Mouse (Mus musculus) hindbrain, embryonic 14.5 days (tissue): ENCODE measurements around the gene Ccdc7a. TPM values are rescaled to one million over a fixed set of nuclear protein-coding genes. Genes with fewer than 3 reads are reported as not detected.

Source experiments
- ATAC-seq: fragments of 200-750 bp; cut with Nextera tagmentation; 2 replicates; pipeline ENCODE4 v1.8.0; 2017; ENCODE audit warnings: moderate number of reproducible peaks, mild to moderate bottlenecking, moderate TSS enrichment, moderate library complexity; ENCODE audit not compliant: low FRiP score
- DNase-seq: peaks from one replicate; pipeline ENCODE4 v3.0.0-alpha.2; 2015; ENCODE audit warnings: low spot score
- H3K27ac ChIP-seq: fragments of 300-500 bp; sonication (generic); 2 replicates; pipeline ENCODE4 v1.5.1; 2014; ENCODE audit warnings: mild to moderate bottlenecking, moderate library complexity
- H3K27me3 ChIP-seq: fragments of 300-500 bp; sonication (generic); 2 replicates; pipeline ENCODE4 v1.6.1; 2014; ENCODE audit warnings: mild to moderate bottlenecking, low read length, mixed read lengths; ENCODE audit not compliant: control insufficient read depth, insufficient read depth
- H3K36me3 ChIP-seq: fragments of 300-500 bp; sonication (generic); replicated peaks from 2 replicates; pipeline ENCODE4 v1.6.1; 2014; ENCODE audit not compliant: control insufficient read depth, insufficient read depth
- H3K4me1 ChIP-seq: fragments of 300-500 bp; sonication (generic); replicated peaks from 2 replicates; pipeline ENCODE4 v1.6.1; 2014; ENCODE audit warnings: antibody characterized with exemption, low read length, mixed read lengths; ENCODE audit not compliant: control insufficient read depth, insufficient read depth
- H3K4me2 ChIP-seq: fragments of 300-500 bp; sonication (generic); replicated peaks from 2 replicates; pipeline ENCODE4 v1.6.1; 2014; ENCODE audit warnings: mild to moderate bottlenecking, moderate library complexity
- H3K4me3 ChIP-seq: fragments of 300-500 bp; sonication (generic); replicated peaks from 2 replicates; pipeline ENCODE4 v1.5.1; 2014; ENCODE audit warnings: mild to moderate bottlenecking, low read length
- H3K9ac ChIP-seq: fragments of 300-500 bp; sonication (generic); 2 replicates; pipeline ENCODE4 v1.6.1; 2014
- H3K9me3 ChIP-seq: fragments of 300-500 bp; sonication (generic); 2 replicates; pipeline ENCODE4 v1.6.1; 2016; ENCODE audit warnings: low read length; ENCODE audit not compliant: control insufficient read depth
- WGBS: fragments of 180-500 bp; shearing (Covaris S2); extraction: QIAGEN DNeasy Blood & Tissue Kit; methylation state at CpG from one replicate; pipeline ENCODE4 v1.1.7; 2014; 5-methylcytosine and 5-hydroxymethylcytosine counted together
- polyA plus RNA-seq: library from polyadenylated mRNA; unstranded; fragments of >200 nt; fragmentation: Nextera tagmentation; extraction: Ambion mirVana; gene quantifications from 2 replicates; pipeline ENCODE4 v1.2.1, GENCODE M21; 2014

The Ccdc7a gene
- polyA plus RNA-seq, 1 experiment from 2014 or later: not detected

GRCm38 (mm10) chr8:128735692-128736091 is 329.6 kb downstream of the Ccdc7a start:
- Histone ChIP-seq H3K4me2 (no peak overlapping the region), H3K27me3 (no peaks in the 10 kb centered on the region), H3K4me1 (peaks cover 13% of the 10 kb centered on the region; the same call in 1 of the 2 replicates), H3K9me3 (no peaks in the 10 kb centered on the region), H3K4me3 (no peak overlapping the region), H3K36me3 (peaks cover 58% of the 10 kb centered on the region), H3K27ac (no peak overlapping the region), H3K9ac (no peak overlapping the region)
- ATAC-seq: no peak
- DNase-seq: no peak
- WGBS: 97% methylated on average over 3 of the region's 3 CpGs

- ATAC-seq (no peak), DNase-seq (no peak)
- peaks cover 13% of the 10 kb centered on the region; the same call in 1 of the 2 replicates for H3K4me1 ChIP-seq
- no peaks in the 10 kb centered on the region for H3K9me3 ChIP-seq
- WGBS: 92% methylated on average over 3 of the region's 3 CpGs
- no peak overlapping the region for H3K4me3 ChIP-seq
- no peak overlapping the region for H3K4me2 ChIP-seq
- H3K27me3 ChIP-seq: no peaks in the 10 kb centered on the region
- H3K27ac ChIP-seq: no peak overlapping the region
- peaks cover 63% of the 10 kb centered on the region for H3K36me3 ChIP-seq
- no peak overlapping the region for H3K9ac ChIP-seq
These were observed 331.2 kb downstream of the Ccdc7a start for GRCm38 (mm10) chr8:128734118-128734517.

- peaks cover 62% of the 10 kb centered on the region for H3K36me3 ChIP-seq
- H3K9ac ChIP-seq: 0 out of 2 replicates have a peak overlapping the region, but pooled peaks have one; percentile 8
- H3K4me3 ChIP-seq: no peak overlapping the region
- peaks cover 13% of the 10 kb centered on the region; the same call in 1 of the 2 replicates for H3K4me1 ChIP-seq
- H3K9me3 ChIP-seq: no peaks in the 10 kb centered on the region
- WGBS: 3% methylated on average over 2 of the region's 2 CpGs
- H3K4me2 ChIP-seq: no peak overlapping the region
- peak overlapping the region; percentile 28 for H3K27ac ChIP-seq
- ATAC-seq (peak; percentile 82), DNase-seq (peak; percentile 32)
- H3K27me3 ChIP-seq: no peaks in the 10 kb centered on the region
These were observed 333.1 kb downstream of the Ccdc7a start for GRCm38 (mm10) chr8:128732254-128732653.

- 54% methylated on average over 1 of the region's 1 CpGs for WGBS
- Histone ChIP-seq H3K27me3 (no peaks in the 10 kb centered on the region), H3K9me3 (no peaks in the 10 kb centered on the region), H3K27ac (no peak overlapping the region), H3K4me2 (no peak overlapping the region), H3K4me1 (peaks cover 10% of the 10 kb centered on the region; the same call in 1 of the 2 replicates), H3K4me3 (no peak overlapping the region), H3K9ac (no peak overlapping the region), H3K36me3 (peaks cover 67% of the 10 kb centered on the region)
- no peak for DNase-seq
- ATAC-seq: no peak
These were observed 338.1 kb downstream of the Ccdc7a start for GRCm38 (mm10) chr8:128727213-128727612.

GRCm38 (mm10) chr8:128724819-128725218 is 340.5 kb downstream of the Ccdc7a start:
- Histone ChIP-seq H3K9me3 (no peaks in the 10 kb centered on the region), H3K4me3 (no peak overlapping the region), H3K27ac (no peak overlapping the region), H3K4me1 (no peaks in the 10 kb centered on the region), H3K27me3 (no peaks in the 10 kb centered on the region), H3K4me2 (no peak overlapping the region), H3K36me3 (peaks cover 72% of the 10 kb centered on the region), H3K9ac (no peak overlapping the region)
- peak; percentile 80; the same call in 1 of the 2 replicates for ATAC-seq
- DNase-seq: peak; percentile 38
- 70% methylated on average over 1 of the region's 1 CpGs for WGBS

GRCm38 (mm10) chr8:128716184-128716583 is 349.1 kb downstream of the Ccdc7a start:
- DNase-seq (no peak), ATAC-seq (no peak)
- H3K4me3 ChIP-seq: no peak overlapping the region
- H3K9ac ChIP-seq: no peak overlapping the region
- H3K36me3 ChIP-seq: peaks cover 90% of the 10 kb centered on the region
- no peak overlapping the region for H3K27ac ChIP-seq
- H3K4me1 ChIP-seq: no peaks in the 10 kb centered on the region
- no peaks in the 10 kb centered on the region for H3K9me3 ChIP-seq
- H3K4me2 ChIP-seq: no peak overlapping the region
- no peaks in the 10 kb centered on the region for H3K27me3 ChIP-seq

- ATAC-seq: no peak
- H3K9ac ChIP-seq: no peak overlapping the region
- no peak overlapping the region for H3K4me3 ChIP-seq
- H3K27me3 ChIP-seq: no peaks in the 10 kb centered on the region
- H3K27ac ChIP-seq: no peak overlapping the region
- 48% methylated on average over 3 of the region's 3 CpGs for WGBS
- H3K4me2 ChIP-seq: no peak overlapping the region
- peak; percentile 80 for DNase-seq
- H3K36me3 ChIP-seq: peaks cover 70% of the 10 kb centered on the region
- no peaks in the 10 kb centered on the region for H3K9me3 ChIP-seq
- H3K4me1 ChIP-seq: no peaks in the 10 kb centered on the region
These were observed 356.1 kb downstream of the Ccdc7a start for GRCm38 (mm10) chr8:128709261-128709660.

GRCm38 (mm10) chr8:128704836-128705235 is 360.5 kb downstream of the Ccdc7a start:
- Histone ChIP-seq H3K4me3 (no peak overlapping the region), H3K4me1 (no peaks in the 10 kb centered on the region), H3K9me3 (no peaks in the 10 kb centered on the region), H3K9ac (no peak overlapping the region), H3K36me3 (peaks cover 26% of the 10 kb centered on the region), H3K27me3 (no peaks in the 10 kb centered on the region), H3K4me2 (no peak overlapping the region), H3K27ac (no peak overlapping the region)
- no peak for ATAC-seq
- no peak for DNase-seq
- 91% methylated on average over 2 of the region's 2 CpGs for WGBS

- Histone ChIP-seq H3K4me3 (no peak overlapping the region), H3K27me3 (no peaks in the 10 kb centered on the region), H3K9me3 (no peaks in the 10 kb centered on the region), H3K36me3 (peaks cover 24% of the 10 kb centered on the region), H3K4me1 (no peaks in the 10 kb centered on the region), H3K9ac (no peak overlapping the region), H3K4me2 (no peak overlapping the region), H3K27ac (no peak overlapping the region)
- WGBS: 100% methylated on average over 1 of the region's 1 CpGs
- DNase-seq: no peak
- no peak for ATAC-seq
These were observed 360.9 kb downstream of the Ccdc7a start for GRCm38 (mm10) chr8:128704376-128704775.

- Histone ChIP-seq H3K4me1 (no peaks in the 10 kb centered on the region), H3K27ac (no peak overlapping the region), H3K4me3 (no peak overlapping the region), H3K27me3 (no peaks in the 10 kb centered on the region), H3K36me3 (no peaks in the 10 kb centered on the region), H3K4me2 (no peak overlapping the region), H3K9ac (no peak overlapping the region), H3K9me3 (no peaks in the 10 kb centered on the region)
- 69% methylated on average over 3 of the region's 3 CpGs for WGBS
- no peak for DNase-seq
- ATAC-seq: no peak
These were observed 367.4 kb downstream of the Ccdc7a start for GRCm38 (mm10) chr8:128697945-128698344.
